Mouse (Mus musculus): Measurements from ENCODE around the gene Zfp626.
"Not testable (repeated sequence)": the region's sequence is repeated elsewhere in the genome, so short reads cannot be mapped to it uniquely, and the experiment has no call there.

Gene Zfp626

GRCm38 (mm10) chr7:27806896-27807295 lies at the start of gene Zfp626:
Gene Zfp626 (plus strand): TSS chr7:27807196.
- not testable (repeated sequence) for DNase-seq (ENCODE audit: low read depth, low spot score)

DNA sequence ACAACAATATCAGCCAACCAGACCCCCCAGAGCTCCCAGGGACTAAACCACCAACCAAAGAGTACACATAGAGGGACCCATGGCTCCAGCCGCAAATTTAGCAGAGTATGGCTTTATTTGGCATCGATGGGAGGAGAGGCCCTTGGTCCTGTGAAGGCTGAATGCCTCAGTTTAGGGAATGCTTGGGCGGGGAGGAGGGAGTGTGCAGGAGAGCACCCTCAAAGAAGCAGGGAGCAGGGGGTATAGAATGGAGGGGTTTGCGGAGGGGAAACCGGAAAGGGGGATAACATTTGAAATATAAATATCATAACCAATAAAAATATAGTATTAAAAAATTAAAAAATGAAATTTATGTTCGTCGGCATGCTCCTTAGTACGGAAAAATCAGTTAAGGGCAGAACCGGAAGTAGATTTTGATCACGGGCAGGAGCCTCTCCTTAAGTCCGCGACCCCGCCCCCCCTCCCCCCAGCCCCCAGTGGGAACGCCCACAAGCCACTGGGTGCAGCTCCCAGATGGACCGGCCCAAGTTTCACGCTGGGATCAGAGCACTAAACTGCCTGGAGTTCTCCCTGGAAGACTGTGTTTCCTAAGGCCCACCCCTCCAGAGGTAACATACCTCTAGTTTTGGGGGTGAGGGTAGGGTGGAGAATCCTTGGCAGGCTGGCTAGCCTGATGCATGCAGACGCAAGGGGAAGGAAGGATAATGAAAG lies 41.7 kb upstream of the Zfp626 start:
- no peak for DNase-seq (ENCODE audit: low read depth, low spot score)

DNA sequence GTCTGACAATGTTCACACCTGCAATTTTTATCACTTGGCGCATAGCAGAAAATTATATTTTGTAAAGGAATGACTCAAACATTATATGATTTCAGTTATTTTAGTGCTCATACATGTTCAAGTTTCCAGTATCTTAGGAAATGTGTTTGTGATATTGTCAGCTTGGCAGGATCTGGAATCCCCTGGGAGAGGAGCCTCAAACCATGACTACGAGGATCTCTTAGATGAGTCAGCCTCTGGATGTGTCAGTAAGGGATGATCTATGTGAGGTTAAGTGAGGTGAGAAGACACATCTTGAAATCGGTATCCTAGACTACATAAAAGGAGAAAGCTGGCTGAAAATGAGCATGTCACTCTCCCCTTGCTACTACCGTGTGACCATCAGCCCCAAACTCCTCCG lies 17.7 kb upstream of the Zfp626 start:
- no peak for DNase-seq (ENCODE audit: low read depth, low spot score)

DNA sequence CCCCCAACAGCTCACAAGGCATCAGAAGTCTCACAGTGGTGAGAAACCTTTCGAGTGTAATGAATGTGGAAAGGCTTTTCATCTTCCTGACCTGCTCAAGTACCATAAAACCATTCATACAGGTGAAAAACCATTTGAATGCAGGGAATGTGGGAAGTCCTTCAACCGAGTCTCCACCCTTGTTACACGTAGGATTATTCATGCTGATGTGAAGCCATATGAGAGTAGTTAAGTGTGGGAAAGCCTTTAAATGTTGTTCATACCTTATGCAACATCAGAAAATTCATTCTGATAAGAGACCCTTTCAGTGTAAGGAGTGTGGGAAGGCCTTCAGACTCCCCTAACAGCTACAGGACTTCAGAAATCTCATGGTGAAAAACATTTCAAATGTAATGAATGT lies 13.1 kb upstream of the Zfp626 start:
- not testable (repeated sequence) for DNase-seq (ENCODE audit: low read depth, low spot score)

DNA sequence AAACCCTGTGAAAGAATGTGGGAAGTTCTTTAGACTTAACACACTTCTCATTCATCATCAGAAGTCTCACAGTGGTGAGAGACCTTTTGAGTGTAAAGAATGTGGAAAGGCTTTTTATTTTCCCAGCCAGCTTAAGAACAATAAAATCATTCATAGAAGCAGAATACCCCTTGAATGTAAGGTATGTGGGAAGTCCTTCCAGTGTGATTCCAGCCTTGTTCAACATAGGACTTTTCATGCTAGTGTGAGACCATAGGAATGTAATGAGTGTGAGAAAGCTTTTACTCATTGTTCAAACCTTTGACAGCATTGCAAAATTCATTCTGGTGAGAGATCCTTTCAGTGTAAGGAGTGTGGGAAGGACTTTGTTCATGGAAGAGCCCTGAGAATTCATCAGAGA lies 12.4 kb upstream of the Zfp626 start:
- no peak for DNase-seq (ENCODE audit: low read depth, low spot score)

GRCm38 (mm10) chr7:27797906-27798811 lies 8.8 kb upstream of the Zfp626 start:
- DNase-seq (ENCODE audit: low read depth, low spot score), result no peak

GRCm38 (mm10) chr7:27801137-27801536 lies 5.9 kb upstream of the Zfp626 start:
- DNase-seq (ENCODE audit: low read depth, low spot score), result no peak

DNA sequence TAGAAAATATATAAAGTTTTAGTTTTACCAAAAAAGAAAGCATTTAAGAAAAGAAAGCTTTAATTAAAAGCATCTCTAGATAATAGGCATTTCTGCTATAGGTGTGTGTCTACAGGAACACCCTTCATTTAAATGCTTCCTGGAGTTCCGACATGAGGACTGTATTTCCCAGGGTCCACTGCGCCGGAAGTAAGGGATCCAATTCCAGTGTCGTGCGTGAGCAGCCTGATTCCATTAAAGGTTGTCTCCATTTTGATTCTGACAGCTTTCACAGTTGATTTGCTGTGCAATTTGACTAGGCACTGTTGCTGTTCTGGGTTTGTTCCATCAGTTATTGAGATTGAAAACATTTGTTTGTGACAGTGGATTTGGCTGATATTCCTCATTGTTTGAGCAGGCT lies 4.0 kb upstream of the Zfp626 start:
- no peak for DNase-seq (ENCODE audit: low read depth, low spot score)

- DNase-seq (ENCODE audit: low read depth, low spot score), result peak; percentile 54
Observed at GRCm38 (mm10) chr7:27804297-27805030, 2.5 kb upstream of the Zfp626 start.

DNA sequence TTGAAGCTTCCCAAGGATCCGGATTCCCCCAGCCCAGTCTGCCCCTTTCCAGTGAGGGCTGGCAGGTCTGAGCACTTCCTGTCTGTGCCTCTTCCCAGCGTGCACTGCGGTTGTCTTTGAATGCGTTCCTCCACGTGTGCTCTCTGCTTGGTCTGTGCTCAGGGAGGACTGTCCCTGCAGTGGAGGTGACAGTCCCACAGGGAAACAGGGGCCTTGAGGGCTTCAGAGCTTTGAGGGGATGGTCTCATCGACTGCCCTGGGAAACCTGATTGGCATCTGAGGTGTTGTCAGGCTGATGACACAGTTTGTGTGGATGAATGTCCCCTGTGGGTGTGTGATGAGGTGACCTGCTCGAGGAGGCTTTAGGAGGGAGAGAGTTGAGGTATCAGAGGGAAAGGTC lies 309 bp downstream of the Zfp626 start:
- DNase-seq (ENCODE audit: low read depth, low spot score), result not testable (repeated sequence)

- no peak for DNase-seq (ENCODE audit: low read depth, low spot score)
Observed at GRCm38 (mm10) chr7:27818526-27819110, 11.6 kb downstream of the Zfp626 start.

- DNase-seq (ENCODE audit: low read depth, low spot score), result no peak
Observed at GRCm38 (mm10) chr7:27822611-27823010, 15.6 kb downstream of the Zfp626 start.

DNA sequence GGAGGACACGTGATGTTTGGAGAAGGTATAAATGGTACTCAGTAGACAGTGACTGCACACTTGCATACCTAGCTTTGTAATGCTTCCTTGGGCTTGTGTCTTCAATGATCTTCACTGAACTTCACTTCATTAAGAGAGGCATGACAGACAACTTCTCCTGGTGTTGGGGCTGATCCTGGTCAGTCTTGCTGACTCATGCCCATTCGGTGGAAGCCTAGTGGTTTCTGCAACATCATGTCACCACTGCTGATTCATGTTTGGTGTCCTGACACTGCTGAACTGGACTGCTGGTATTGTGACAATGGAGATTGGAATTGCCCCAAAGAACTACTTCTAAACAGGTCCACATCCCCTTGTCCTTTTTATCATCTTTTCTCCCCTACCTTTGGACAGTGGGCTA lies 27.1 kb downstream of the Zfp626 start:
- no peak for DNase-seq (ENCODE audit: low read depth, low spot score)

DNA sequence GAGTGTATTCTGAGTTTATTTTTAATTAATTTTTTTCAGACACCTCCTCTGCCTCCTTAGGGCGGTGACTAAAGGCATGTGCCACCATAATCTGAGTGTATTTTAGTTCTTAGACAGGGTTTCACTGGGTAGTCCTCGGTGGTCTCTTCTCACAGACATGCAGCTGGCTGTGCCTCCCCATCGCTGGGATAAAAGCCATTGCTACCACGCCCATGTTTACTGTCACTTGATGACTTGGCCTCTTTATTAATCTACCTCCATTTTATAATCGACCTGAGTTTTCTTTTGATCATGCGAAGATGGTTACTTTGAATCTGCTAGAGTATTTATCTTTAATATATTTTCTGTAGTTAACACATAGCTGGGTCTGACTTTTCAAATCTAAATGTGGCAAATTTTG lies 30.9 kb downstream of the Zfp626 start:
- DNase-seq (ENCODE audit: low read depth, low spot score), result no peak

DNA sequence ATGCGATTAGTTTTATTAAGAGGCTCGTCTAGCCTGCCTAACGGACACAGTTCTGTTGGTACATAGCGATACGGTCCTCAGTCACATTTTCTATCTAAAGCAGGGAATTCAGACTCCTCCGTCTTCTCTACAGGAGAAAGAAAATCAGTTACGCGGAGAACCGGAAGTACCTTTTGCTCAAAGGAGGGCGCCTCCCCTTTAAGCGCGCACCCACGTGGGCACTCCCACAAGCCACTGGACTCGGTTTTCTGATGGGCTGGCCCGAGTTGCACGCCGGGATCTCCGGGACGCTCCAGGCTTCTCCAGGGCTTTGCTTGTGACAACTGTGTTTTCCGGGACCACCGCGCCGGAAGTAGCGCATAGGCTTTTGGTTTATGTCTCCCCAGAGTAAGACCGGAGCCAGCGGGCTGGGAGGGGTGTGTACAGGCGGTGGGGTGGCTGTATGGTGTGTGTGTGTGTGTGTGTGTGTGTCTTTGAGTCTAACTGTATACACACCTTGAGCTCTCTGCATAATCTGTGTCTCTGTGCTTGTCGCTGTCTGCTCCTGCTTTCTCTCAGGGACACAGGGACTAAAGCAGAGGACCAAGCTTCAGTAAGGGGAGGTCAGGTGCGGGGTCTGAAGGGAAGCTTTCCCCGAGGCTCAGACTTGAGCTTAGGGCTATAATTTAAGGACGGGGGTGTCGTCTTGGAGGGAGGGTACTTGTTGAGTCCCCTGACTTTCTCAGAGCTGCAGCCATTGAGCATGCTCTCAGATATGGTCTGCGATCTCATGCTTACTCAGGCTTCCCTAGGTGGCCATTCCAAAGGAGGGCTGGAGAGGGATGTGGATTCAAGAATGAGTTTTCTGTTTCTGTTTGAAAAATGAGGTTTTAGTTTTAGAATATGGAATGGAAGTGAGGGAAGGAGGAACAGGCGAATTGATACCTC lies 31.6 kb downstream of the Zfp626 start, which contains the start of gene Zfp59:
Zfp59 (plus strand) TSS at position 285 of the 927 bp plus-strand sequence.
- peak; percentile 84 for DNase-seq (ENCODE audit: low read depth, low spot score)

- DNase-seq (ENCODE audit: low read depth, low spot score), result no peak
Observed at GRCm38 (mm10) chr7:27839596-27839995, 32.6 kb downstream of the Zfp626 start.

- no peak for DNase-seq (ENCODE audit: low read depth, low spot score)
Observed at GRCm38 (mm10) chr7:27840104-27840503, 33.1 kb downstream of the Zfp626 start.

DNA sequence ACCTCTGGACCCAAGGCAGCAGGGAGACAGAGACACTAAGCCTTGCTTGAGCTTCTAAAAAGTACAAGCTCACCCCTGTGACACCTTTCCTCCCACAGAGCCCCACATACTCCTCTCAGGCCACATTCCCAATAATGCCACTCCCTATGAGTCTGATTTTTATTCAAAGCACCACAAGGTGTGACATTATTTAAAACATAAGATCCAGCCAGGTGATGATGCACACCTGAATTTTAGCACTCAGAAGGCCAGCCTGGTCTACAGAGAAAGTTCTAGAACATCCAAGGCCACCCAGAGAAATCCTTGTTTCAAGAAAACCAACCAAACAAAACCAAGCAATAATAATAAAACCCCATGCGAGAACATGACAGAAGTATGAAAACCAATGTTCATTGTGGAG lies 50.2 kb downstream of the Zfp626 start, which contains the start of gene Zfp607a:
Zfp607a (plus strand) TSS at position 301 of the 400 bp plus-strand sequence.
- DNase-seq (ENCODE audit: low read depth, low spot score), result no peak

- no peak for DNase-seq (ENCODE audit: low read depth, low spot score)
Observed at GRCm38 (mm10) chr7:27859301-27860251, 52.6 kb downstream of the Zfp626 start.

Measured in brain, embryonic 18.5 days (tissue).